Mouse (Mus musculus) yolk sac, embryonic 10.5 days (tissue): ENCODE measurements around the gene Ier5l.

ENCODE experiments used
- DNase-seq: peaks from one replicate; pipeline ENCODE4 v3.0.0-alpha.2; 2017; ENCODE audit warnings: low spot score

The Ier5l gene

DNA sequence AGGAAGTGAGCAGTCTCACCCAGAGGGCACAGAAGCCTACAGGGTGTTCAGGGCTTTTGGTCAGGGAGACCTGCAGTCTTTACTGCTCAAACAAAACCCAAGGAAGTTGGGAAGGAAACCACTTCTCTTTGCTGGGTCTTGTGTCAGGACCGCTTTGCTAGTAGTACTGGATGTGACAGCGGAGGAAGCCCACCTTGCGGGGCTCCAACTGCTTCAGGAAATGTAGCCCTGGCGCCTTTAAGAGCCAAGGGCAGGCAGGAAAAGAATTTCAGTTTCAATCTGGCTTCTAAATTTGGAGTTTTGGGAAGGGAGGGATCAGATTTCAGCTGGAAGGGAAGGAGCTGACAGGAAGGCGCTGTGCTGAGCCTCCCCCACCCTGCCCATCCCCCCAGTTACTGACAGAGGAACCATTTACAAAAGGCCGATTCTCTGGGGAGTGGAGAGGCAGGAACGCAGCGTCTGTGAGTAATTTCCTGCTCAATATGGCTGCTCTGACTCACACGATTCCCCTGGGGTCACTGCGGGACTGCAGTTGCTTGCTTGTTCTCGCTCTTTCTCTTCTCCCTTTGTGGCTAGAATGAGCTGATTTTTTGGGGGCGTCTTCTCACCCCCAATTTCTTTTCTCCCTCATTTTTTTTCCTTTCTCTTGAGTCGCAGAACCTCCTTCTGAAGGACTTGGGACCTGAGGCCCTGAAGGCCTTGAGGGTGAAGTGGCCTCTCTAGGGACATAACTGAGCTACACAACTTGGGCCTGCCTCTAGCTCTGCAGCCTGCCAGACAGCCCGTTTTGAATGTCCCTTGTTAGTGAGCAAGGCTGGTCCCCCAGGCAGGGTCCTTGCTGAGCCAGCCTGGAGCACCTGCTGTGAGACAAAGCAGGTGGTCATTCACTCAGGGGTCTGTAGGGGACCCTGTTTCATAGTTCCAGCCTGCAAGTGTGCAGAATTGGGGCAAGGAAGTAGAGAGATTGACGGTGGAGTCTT, 32.2 kb downstream of the Ier5l start:
- DNase-seq = peak; percentile 90

DNA sequence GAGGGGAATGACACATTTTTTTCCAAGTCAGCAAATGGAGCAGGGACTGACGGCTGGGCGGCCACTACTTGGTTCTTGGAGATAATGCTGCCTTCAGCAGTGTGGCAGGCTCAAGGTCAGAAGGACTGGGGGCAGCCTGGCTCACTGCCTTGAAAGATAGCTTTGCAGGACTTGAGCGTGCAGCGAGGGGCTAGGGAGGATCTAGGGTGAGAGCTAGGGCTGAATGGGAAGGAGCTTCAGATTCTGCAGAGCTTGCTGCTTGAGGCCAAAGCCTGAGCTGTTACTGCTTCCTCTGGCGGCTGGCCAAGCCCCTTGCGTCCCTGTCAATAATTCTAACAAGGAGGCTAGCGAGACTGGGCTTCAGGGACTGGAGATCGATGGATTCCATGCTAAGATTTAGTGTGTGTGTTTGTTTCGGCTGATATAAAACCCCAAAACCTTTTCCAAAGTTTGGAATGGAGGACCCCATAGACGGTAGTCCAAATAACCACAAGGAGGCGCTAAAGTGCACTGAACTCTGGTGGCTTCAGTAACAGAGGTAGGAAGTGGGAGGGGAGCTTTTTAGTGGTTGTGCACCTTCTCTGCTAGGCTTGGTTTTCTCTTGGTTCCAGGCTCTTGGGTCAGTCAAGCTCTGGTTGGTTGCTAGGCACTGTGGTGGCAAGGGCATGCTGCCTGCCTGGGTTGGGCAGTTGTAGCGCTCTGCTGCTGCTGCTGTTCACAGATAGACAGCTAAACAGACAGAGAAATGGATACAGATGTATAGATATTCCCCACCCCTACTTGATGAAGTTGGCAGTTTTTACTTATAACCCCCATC, 33.1 kb downstream of the Ier5l start:
- peak; percentile 79 for DNase-seq

DNA sequence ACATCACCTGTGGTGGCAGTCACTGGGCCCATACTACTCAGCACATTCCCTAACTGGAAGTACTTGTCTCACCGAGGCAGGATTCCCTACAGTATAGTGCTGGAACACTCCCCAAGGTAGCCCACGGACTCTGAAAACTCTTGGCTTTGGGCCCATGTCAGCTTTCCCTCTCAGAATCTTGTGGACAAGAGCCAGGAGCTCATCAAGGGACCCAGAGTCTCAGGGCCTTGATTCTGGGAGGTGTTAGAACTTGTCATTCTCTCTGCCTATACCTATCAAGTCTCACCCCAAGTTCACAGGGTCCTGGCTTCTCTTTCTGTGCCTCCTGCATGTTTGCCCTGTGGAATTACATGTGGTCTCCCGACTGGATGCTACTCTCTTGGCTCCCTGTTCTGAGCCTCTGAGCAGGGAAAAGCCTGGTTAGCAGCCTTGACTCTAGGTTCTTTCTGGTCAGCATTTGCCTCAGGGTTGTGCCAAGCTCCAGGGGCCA, 33.8 kb downstream of the Ier5l start:
- DNase-seq = no peak

DNA sequence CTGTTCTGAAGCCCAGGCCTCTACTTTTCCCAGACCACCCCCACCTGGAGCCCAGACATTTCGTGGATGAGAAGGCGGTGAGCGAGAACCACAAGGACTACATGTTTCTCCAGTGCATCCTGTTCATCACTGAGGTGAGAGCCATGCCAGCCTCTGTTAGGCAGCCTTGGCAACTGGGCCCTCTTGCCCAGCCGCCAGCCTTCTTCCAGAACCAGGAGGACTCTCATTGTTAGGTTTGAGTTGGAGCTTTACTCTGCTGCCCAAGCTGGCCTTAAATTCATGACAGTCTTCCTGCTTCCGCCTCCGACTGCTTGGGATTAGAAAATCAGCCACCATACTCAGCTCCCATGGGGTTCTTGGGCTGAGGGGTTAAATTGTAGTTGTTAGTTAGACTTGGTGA, 34.4 kb downstream of the Ier5l start:
- no peak for DNase-seq

DNA sequence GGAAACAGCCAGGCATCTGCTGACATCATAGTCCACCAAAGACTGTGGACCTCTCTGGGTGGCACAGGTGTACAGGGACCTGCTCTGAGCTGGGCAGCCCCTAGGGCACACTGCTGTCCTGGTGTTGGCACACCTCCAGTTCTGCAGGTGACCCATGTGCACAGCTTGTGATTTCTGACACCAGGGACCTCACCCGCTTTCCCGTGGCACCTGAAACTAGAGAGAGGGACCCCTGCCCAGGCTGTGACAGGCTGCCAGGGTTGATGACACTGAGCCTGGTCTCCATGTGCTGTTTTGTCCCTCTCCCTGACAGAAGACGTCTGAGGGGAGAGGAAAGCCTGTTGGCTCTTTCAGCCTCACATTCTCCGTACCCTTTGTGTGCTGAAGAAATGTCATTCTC, 36.2 kb downstream of the Ier5l start:
- no peak for DNase-seq

DNA sequence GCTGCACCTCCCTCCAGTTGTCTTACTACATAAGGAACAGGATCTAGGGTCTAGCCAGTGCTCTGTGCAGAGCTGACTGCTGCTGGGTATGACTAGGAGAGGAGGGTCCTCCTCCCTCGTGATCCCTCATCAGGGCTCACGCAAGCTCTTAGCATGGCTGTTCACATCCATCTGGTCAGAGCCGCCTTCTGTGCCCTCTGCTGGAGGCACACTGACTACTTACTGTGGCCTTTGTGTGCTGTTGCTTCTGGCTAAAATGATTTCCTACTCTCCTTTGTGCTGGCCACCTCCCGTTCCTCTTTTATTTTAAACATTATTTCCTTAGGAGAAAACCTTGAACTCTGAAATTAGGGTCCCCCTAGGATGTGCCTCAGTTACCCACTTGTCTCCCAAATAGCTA, 37.2 kb downstream of the Ier5l start:
- no peak for DNase-seq

DNA sequence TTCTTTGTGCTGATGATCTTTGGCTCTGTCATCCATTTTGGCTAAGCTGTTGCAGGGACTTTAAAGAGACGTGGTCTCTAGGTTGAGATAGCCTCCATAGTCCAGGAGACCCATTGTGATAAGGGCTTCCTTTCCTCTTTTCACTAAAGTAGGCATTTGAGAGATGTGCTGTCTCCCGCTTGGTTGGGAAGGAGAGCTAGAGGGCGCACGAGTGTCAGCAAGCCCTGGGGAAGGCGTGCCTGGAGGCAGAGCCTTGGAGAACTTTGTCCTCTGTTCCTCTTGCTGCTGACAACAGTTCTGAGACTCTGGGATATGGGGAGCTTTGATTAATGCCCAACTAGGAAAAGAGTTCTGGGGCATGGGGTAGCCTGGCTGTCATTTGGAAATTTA, 37.9 kb downstream of the Ier5l start:
- peak; percentile 56 for DNase-seq

DNA sequence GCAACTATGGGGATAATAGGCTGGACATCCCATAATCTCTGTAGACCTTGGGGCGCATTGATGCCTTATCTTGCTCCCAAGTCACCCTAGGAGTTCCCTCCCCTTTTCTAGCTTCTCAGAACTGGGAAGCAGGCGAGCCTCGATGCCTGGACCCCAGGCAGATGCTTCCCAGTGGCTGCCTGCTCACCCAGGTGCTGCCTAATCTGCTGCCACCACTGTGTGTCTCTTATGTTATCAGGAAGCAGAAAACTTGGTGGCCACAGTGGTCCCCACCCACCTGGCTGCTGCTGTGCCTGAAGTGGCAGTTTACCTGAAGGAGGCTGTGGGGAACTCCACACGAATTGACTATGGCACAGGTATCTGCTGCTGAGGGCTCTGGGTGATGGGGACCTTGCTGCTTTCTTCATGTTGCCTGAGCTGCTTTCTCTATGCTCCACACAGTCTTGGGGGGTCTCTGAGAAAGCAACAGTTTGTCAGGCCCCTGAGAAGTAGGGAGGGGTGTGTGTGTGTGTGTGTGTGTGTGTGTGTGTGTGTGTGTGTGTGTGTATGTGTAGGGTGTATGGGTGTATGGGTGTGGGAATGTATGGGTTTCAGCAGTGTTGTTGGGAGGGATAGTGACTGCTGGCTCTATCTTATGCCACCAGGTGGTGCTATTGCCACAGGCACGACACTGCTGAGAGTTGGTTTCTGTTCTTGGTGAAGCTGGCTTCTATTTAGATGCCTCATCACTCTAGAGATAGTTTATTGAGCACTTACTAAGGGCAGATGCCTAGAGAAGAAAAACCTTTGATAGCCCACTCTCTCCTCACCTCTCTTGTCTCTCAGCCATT, 38.5 kb downstream of the Ier5l start:
- DNase-seq = peak; percentile 58

DNA sequence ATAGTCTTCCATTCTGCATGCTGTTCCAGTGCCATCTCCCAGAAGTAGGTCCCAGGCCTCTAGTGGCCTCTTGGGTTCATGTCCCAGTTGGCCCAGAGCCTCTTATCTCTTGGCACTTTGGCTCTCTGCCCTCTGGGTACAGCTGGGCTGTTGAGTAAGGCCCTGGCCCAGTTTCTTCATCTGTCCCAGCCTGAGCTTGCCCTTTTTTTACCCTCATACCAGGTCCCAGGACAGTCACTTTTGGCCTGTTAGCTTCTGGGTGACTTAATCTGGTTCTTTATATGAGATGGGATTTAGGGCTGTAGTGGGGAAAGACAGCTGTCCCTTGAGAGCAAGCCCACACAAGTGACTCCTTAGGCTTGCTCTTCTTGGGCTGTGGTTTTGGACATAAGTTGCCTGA, 44.9 kb downstream of the Ier5l start:
- no peak for DNase-seq
